Mouse (Mus musculus): ENCODE results near the gene Loxl1.

- no peak for TF ChIP-seq KAT2A (IDR thresholded peaks at IDR 0.05; ENCODE audit: insufficient replicate concordance, low read length)
- no peak for TF ChIP-seq CHD2 (IDR thresholded peaks at IDR 0.05; ENCODE audit: low read length)
These were observed 17.3 kb upstream of the Loxl1 start for GRCm38 (mm10) chr9:58330293-58330692.

Data from CH12.LX (cell line).